Mouse (Mus musculus) thymus, adult 2 months (tissue): ENCODE measurements around the gene Sptlc2.

Experiments used
- CTCF ChIP-seq: fragments of 200-500 bp; IDR thresholded peaks from 2 replicates; pipeline ENCODE4 v1.5.1; 2012; ENCODE audit warnings: mild to moderate bottlenecking, control low read depth, low read length, moderate library complexity, borderline replicate concordance; ENCODE audit not compliant: control insufficient read depth, poor library complexity, insufficient read depth; ENCODE audit errors: extremely low read depth
- POLR2A ChIP-seq: fragments of 200-500 bp; IDR thresholded peaks from 2 replicates; pipeline ENCODE4 v1.6.1; 2012; ENCODE audit warnings: mild to moderate bottlenecking, low read length, control low read depth, moderate library complexity; ENCODE audit not compliant: control insufficient read depth, poor library complexity, insufficient read depth; ENCODE audit errors: extremely low read depth

DNA sequence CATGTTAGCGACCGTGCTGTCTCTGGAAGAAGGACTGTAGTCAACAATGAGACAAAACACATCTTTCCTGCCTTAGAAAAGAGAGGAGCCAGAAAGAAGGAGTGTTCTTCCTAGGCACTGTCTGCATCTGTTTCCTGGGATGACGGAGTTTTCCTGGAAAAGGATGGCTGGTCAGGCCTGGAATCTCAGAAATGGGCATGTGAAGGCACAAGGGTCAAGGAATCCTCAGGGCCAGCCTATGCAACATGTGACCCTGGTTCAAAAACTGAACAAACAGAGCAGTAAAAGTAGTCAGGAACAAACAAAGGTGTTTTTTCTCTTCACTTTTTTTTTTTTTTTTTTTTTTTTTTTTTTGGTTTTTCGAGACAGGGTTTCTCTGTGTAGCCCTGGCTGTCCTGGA, 9.0 kb upstream of the Sptlc2 start:
- TF ChIP-seq POLR2A (no peak), CTCF (no peak)
